Mouse (Mus musculus) kidney, adult 2 months (tissue): Measurements from ENCODE around the gene Nip7. TPM values are rescaled to one million over a fixed set of nuclear protein-coding genes. Genes with fewer than 3 reads are reported as not detected.
"Not testable (repeated sequence)": the region's sequence is repeated elsewhere in the genome, so short reads cannot be mapped to it uniquely, and the experiment has no call there.

Source experiments
- DNase-seq: peaks from one replicate; pipeline ENCODE4 v3.0.0; 2021
- H3K27ac ChIP-seq: fragments of 200-500 bp; 2 replicates; pipeline ENCODE4 v1.5.1; 2012; ENCODE audit warnings: low read depth, low read length, control low read depth, inconsistent platforms; ENCODE audit not compliant: insufficient read depth
- H3K27me3 ChIP-seq: fragments of 200-500 bp; replicated peaks from 2 replicates; pipeline ENCODE4 v1.6.1; 2012; ENCODE audit warnings: mild to moderate bottlenecking, moderate library complexity, low read length, inconsistent platforms; ENCODE audit not compliant: control insufficient read depth, insufficient read depth
- H3K36me3 ChIP-seq: fragments of 200-500 bp; 2 replicates; pipeline ENCODE4 v1.6.1; 2012; ENCODE audit warnings: mild to moderate bottlenecking, moderate library complexity, low read length, inconsistent platforms; ENCODE audit not compliant: control insufficient read depth, insufficient read depth
- H3K4me1 ChIP-seq: fragments of 200-500 bp; 2 replicates; pipeline ENCODE4 v1.6.1; 2011; ENCODE audit warnings: low read length; ENCODE audit not compliant: control insufficient read depth, insufficient read depth
- H3K4me3 ChIP-seq: fragments of 200-500 bp; 2 replicates; pipeline ENCODE4 v1.5.1; 2011; ENCODE audit warnings: mild to moderate bottlenecking, low read depth, low read length, control low read depth; ENCODE audit not compliant: insufficient read depth
- CTCF ChIP-seq: fragments of 200-500 bp; conservative IDR thresholded peaks from 2 replicates; pipeline ENCODE4 v1.5.1; 2011; ENCODE audit warnings: low read depth, mild to moderate bottlenecking, control low read depth, low read length, moderate library complexity, mixed read lengths; ENCODE audit not compliant: insufficient read depth, insufficient read length
- POLR2A ChIP-seq: fragments of 200-500 bp; IDR thresholded peaks from one replicate; pipeline ENCODE4 v1.6.1; 2011; ENCODE audit warnings: low read depth, low read length, control low read depth
- WGBS: fragments of 180-500 bp; shearing (Covaris S2); methylation state at CpG from one replicate; pipeline ENCODE4 v1.1.7; 2018; 5-methylcytosine and 5-hydroxymethylcytosine counted together
- polyA plus RNA-seq: library from polyadenylated mRNA; depleted of rRNA; stranded (reverse); fragments of >200 nt; gene quantifications from 2 replicates; pipeline ENCODE4 v1.2.3, GENCODE M21; 2012

The Nip7 gene
- polyA plus RNA-seq, 1 experiment: 54.3 TPM

- no peak for DNase-seq
- H3K4me3 ChIP-seq: no peak overlapping the region
- whole genome bisulfite sequencing: 97% methylated on average over 5 of the region's 5 CpGs
- no peaks in the 10 kb centered on the region for H3K4me1 ChIP-seq
- H3K36me3 ChIP-seq: no peaks in the 10 kb centered on the region
- H3K27me3 ChIP-seq: no peaks in the 10 kb centered on the region
- TF ChIP-seq POLR2A: no peak
- no peak for TF ChIP-seq CTCF
- no peak overlapping the region for H3K27ac ChIP-seq
Measured at GRCm38 (mm10) chr8:107088526-107089063, 31.9 kb downstream of the Nip7 start.

DNA sequence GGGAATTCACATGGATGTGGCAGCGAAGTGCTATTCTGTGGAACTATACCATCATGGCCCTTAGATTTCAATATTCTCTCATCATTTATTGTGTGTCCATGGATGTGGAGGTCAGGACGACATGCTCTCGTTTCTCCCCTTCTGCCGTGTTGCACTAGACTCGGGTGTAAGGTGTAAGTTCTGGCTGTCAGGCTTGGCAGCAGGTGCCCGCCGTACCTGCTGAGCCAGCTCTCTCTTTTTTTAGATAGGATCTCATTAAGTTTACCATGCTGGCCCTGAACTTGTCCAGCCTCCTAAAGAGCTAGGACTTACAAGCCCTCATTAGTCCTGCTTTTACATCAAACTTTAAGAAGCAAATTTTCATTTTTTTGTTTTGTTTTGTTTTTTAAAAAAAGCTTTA is 33.9 kb downstream of the Nip7 start:
- TF ChIP-seq CTCF: no peak
- no peak for TF ChIP-seq POLR2A
- Histone ChIP-seq H3K36me3 (no peaks in the 10 kb centered on the region), H3K4me1 (no peaks in the 10 kb centered on the region), H3K4me3 (no peak overlapping the region), H3K27me3 (no peaks in the 10 kb centered on the region), H3K27ac (no peak overlapping the region)
- DNase-seq: no peak
- whole genome bisulfite sequencing: 87% methylated on average over 7 of the region's 7 CpGs

GRCm38 (mm10) chr8:107095717-107096365 is 39.2 kb downstream of the Nip7 start:
- H3K4me1 ChIP-seq: no peaks in the 10 kb centered on the region; the same call in 1 of the 2 replicates
- TF ChIP-seq POLR2A (no peak), CTCF (no peak)
- no peak for DNase-seq
- 2% methylated on average over 53 of the region's 53 CpGs for WGBS
- H3K4me3 ChIP-seq: peak overlapping the region; percentile 79
- no peaks in the 10 kb centered on the region for H3K27me3 ChIP-seq
- peak overlapping the region; percentile 51 for H3K27ac ChIP-seq
- no peaks in the 10 kb centered on the region for H3K36me3 ChIP-seq

DNA sequence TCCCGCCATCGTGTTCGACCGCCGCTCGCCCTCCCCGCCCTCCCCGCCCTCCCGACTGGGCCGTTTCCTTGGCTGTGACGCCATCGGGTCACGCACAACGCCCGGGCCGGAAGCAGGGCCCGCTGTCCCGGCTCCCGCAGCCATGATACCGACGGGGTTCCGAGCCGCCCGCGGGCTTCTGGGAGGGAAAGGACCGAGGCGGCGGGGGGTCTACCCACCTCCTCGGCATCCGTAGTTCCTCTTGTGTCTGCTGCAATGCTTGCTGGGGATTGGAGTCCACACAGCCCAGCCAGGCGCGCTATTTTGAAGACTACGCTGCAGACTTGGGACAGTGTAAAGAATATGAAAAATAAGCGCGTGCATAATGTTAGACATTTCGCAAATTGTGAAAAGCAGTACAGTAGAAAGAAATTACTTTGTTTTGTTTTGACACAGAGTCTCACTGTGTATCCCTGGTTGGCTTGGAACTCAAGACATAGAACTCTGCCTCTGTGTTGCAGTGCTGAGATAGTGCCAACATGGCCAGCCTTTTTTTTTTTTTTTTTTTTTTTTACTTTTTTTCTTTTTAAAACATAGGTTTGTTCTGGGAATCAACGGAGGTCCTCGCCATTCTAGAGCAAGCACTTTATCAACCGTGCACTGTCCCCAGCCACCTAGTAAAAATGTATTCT is 39.8 kb downstream of the Nip7 start, which contains the start of gene Terf2:
Gene Terf2 (minus strand): TSS at position 182 of the 671 bp plus-strand sequence.
- peak; percentile 98 for DNase-seq
- TF ChIP-seq POLR2A (no peak), CTCF (no peak)
- 4% methylated on average over 39 of the region's 39 CpGs for WGBS
- Histone ChIP-seq H3K4me1 (no peaks in the 10 kb centered on the region; the same call in 1 of the 2 replicates), H3K36me3 (no peaks in the 10 kb centered on the region), H3K27ac (peak within 1 kb of the TSS; percentile 51), H3K4me3 (peak within 1 kb of the TSS; percentile 79), H3K27me3 (no peaks in the 10 kb centered on the region)

DNA sequence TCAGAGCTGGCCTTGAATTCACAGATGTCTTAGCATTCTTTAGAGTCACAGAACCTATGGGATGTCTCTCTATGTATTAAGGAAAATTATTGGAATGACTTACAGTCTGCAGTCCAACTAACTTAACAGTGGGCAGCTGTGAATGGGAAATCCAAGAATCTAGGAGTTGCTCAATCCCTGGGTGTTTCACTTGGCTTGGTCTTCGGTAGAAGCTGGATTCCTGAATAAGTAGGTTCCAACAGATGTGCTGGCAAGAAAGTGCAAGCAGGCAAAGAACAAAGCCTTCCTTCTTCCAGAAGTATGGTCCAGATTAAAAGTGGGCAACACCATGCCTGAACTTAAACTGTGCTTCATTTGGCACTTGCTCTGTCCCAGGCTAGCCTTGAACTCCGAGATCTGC is 44.0 kb downstream of the Nip7 start:
- Histone ChIP-seq H3K27ac (no peak overlapping the region), H3K4me1 (no peaks in the 10 kb centered on the region; the same call in 1 of the 2 replicates), H3K4me3 (no peak overlapping the region), H3K36me3 (no peaks in the 10 kb centered on the region), H3K27me3 (no peaks in the 10 kb centered on the region)
- TF ChIP-seq CTCF: no peak
- no peak for TF ChIP-seq POLR2A
- 78% methylated on average over 2 of the region's 2 CpGs for WGBS
- DNase-seq: no peak

DNA sequence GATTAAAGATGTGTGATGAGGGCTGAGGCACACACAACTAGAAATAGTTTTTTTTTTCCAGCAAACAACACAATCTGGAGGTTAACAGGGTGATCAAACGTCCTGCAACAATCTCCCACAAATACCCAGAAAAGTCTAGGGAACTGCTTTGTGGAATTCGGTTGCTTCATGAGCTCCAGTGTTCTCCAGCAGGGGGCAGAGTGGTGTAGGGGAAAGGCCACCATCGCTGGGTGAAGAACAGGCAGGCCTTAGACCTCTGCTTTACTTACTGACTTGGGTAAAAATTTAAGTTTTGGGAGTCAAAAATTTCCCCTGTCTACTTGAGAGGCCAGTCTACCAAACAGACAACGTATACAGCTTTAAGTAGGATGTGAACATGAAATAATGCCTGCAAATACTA is 47.9 kb downstream of the Nip7 start:
- Histone ChIP-seq H3K4me1 (no peaks in the 10 kb centered on the region), H3K27me3 (no peaks in the 10 kb centered on the region), H3K36me3 (no peaks in the 10 kb centered on the region), H3K27ac (no peak overlapping the region), H3K4me3 (no peak overlapping the region)
- peak; percentile 83 for DNase-seq
- TF ChIP-seq POLR2A: no peak
- TF ChIP-seq CTCF: peak; percentile 91
- WGBS: 7% methylated on average over 4 of the region's 4 CpGs

GRCm38 (mm10) chr8:107108089-107108488 is 51.4 kb downstream of the Nip7 start:
- H3K4me1 ChIP-seq, H3K27me3 ChIP-seq, H3K27ac ChIP-seq, H3K36me3 ChIP-seq, DNase-seq, H3K4me3 ChIP-seq: not testable (repeated sequence)
- 98% methylated on average over 5 of the region's 5 CpGs for WGBS
